Mouse (Mus musculus): ENCODE measurements around the gene Akr1d1. TPM values are rescaled to one million over a fixed set of nuclear protein-coding genes. Genes with fewer than 3 reads are reported as not detected.
A peak's percentile ranks its signal among the peaks of the same experiment; 100 is the strongest.

Gene Akr1d1
- polyA plus RNA-seq, 1 experiment from 2014 or later: not detected

- Histone ChIP-seq H3K4me3 (no peak overlapping the region), H3K4me2 (no peak overlapping the region), H3K36me3 (no peaks in the 10 kb centered on the region), H3K27ac (ENCODE audit: poor library complexity, severe bottlenecking) (no peak overlapping the region), H3K4me1 (replicated peaks) (peaks cover 4% of the 10 kb centered on the region), H3K9me3 (replicated peaks) (no peaks in the 10 kb centered on the region), H3K27me3 (replicated peaks) (no peaks in the 10 kb centered on the region), H3K9ac (no peak overlapping the region)
- ATAC-seq (ENCODE audit: insufficient number of reproducible peaks, low FRiP score): no peak
Observed at GRCm38 (mm10) chr6:37598033-37598432, 68.1 kb downstream of the Akr1d1 start.

GRCm38 (mm10) chr6:37600976-37601498 lies 71.1 kb downstream of the Akr1d1 start:
- H3K9me3 ChIP-seq (replicated peaks): no peaks in the 10 kb centered on the region
- H3K9ac ChIP-seq: no peak overlapping the region
- no peak for ATAC-seq (ENCODE audit: insufficient number of reproducible peaks, low FRiP score)
- no peaks in the 10 kb centered on the region for H3K27me3 ChIP-seq (replicated peaks)
- H3K36me3 ChIP-seq: no peaks in the 10 kb centered on the region
- H3K4me2 ChIP-seq: no peak overlapping the region
- H3K4me1 ChIP-seq (replicated peaks): no peaks in the 10 kb centered on the region
- H3K27ac ChIP-seq (ENCODE audit: poor library complexity, severe bottlenecking): no peak overlapping the region
- H3K4me3 ChIP-seq: no peak overlapping the region
- WGBS: 82% methylated on average over 7 of the region's 7 CpGs

GRCm38 (mm10) chr6:37602857-37603765 lies 73.1 kb downstream of the Akr1d1 start:
- no peak overlapping the region for H3K4me2 ChIP-seq
- no peak overlapping the region for H3K9ac ChIP-seq
- no peaks in the 10 kb centered on the region for H3K9me3 ChIP-seq (replicated peaks)
- H3K4me3 ChIP-seq: no peak overlapping the region
- H3K36me3 ChIP-seq: no peaks in the 10 kb centered on the region
- H3K27me3 ChIP-seq (replicated peaks): no peaks in the 10 kb centered on the region
- H3K4me1 ChIP-seq (replicated peaks): peaks cover 7% of the 10 kb centered on the region; the same call in 1 of the 2 replicates
- H3K27ac ChIP-seq (ENCODE audit: poor library complexity, severe bottlenecking): peak overlapping the region; percentile 62; the same call in 1 of the 2 replicates
- WGBS: 50% methylated on average over 9 of the region's 9 CpGs
- ATAC-seq (ENCODE audit: insufficient number of reproducible peaks, low FRiP score): no peak

GRCm38 (mm10) chr6:37604178-37604883 lies 74.4 kb downstream of the Akr1d1 start:
- no peak for ATAC-seq (ENCODE audit: insufficient number of reproducible peaks, low FRiP score)
- Histone ChIP-seq H3K36me3 (no peaks in the 10 kb centered on the region), H3K27me3 (replicated peaks) (no peaks in the 10 kb centered on the region), H3K4me2 (no peak overlapping the region), H3K4me3 (no peak overlapping the region), H3K9ac (no peak overlapping the region), H3K9me3 (replicated peaks) (no peaks in the 10 kb centered on the region), H3K4me1 (replicated peaks) (peaks cover 7% of the 10 kb centered on the region; the same call in 1 of the 2 replicates), H3K27ac (ENCODE audit: poor library complexity, severe bottlenecking) (no peak overlapping the region)
- 76% methylated on average over 4 of the region's 4 CpGs for WGBS

- no peak for ATAC-seq (ENCODE audit: insufficient number of reproducible peaks, low FRiP score)
- 63% methylated on average over 5 of the region's 5 CpGs for WGBS
Observed at GRCm38 (mm10) chr6:37604884-37605269, 74.9 kb downstream of the Akr1d1 start.

GRCm38 (mm10) chr6:37607511-37608289 lies 77.7 kb downstream of the Akr1d1 start:
- WGBS: 44% methylated on average over 3 of the region's 3 CpGs
- no peak for ATAC-seq (ENCODE audit: insufficient number of reproducible peaks, low FRiP score)

More at GRCm38 (mm10) chr6:37604884-37605269, 74.9 kb downstream of the Akr1d1 start:
- Histone ChIP-seq H3K9me3 (replicated peaks) (no peaks in the 10 kb centered on the region), H3K4me1 (replicated peaks) (peaks cover 7% of the 10 kb centered on the region; the same call in 1 of the 2 replicates), H3K36me3 (no peaks in the 10 kb centered on the region), H3K4me2 (no peak overlapping the region), H3K27ac (ENCODE audit: poor library complexity, severe bottlenecking) (no peak overlapping the region), H3K27me3 (replicated peaks) (no peaks in the 10 kb centered on the region), H3K4me3 (no peak overlapping the region), H3K9ac (no peak overlapping the region)

GRCm38 (mm10) chr6:37612603-37613284 lies 82.8 kb downstream of the Akr1d1 start:
- no peak overlapping the region for H3K9ac ChIP-seq
- H3K4me1 ChIP-seq (replicated peaks): peaks cover 10% of the 10 kb centered on the region; the same call in 1 of the 2 replicates
- no peaks in the 10 kb centered on the region for H3K27me3 ChIP-seq (replicated peaks)
- H3K27ac ChIP-seq (ENCODE audit: poor library complexity, severe bottlenecking): no peak overlapping the region
- 0 out of 2 replicates have a peak, but pooled peaks cover 5% of the 10 kb centered on the region for H3K9me3 ChIP-seq (replicated peaks)
- no peak overlapping the region for H3K4me2 ChIP-seq
- ATAC-seq (ENCODE audit: insufficient number of reproducible peaks, low FRiP score): no peak; the same call in 1 of the 2 replicates
- H3K4me3 ChIP-seq: no peak overlapping the region
- WGBS: 67% methylated on average over 6 of the region's 6 CpGs
- no peaks in the 10 kb centered on the region for H3K36me3 ChIP-seq

More at GRCm38 (mm10) chr6:37607511-37608289, 77.7 kb downstream of the Akr1d1 start:
- no peaks in the 10 kb centered on the region for H3K36me3 ChIP-seq
- no peaks in the 10 kb centered on the region for H3K27me3 ChIP-seq (replicated peaks)
- H3K9me3 ChIP-seq (replicated peaks): 0 out of 2 replicates have a peak, but pooled peaks cover 5% of the 10 kb centered on the region
- H3K4me1 ChIP-seq (replicated peaks): peaks cover 10% of the 10 kb centered on the region; the same call in 1 of the 2 replicates
- H3K27ac ChIP-seq (ENCODE audit: poor library complexity, severe bottlenecking): peak overlapping the region; percentile 16
- no peak overlapping the region for H3K4me3 ChIP-seq
- no peak overlapping the region for H3K4me2 ChIP-seq
- H3K9ac ChIP-seq: no peak overlapping the region

- Histone ChIP-seq H3K27ac (ENCODE audit: poor library complexity, severe bottlenecking) (no peak overlapping the region), H3K4me1 (replicated peaks) (peaks cover 7% of the 10 kb centered on the region; the same call in 1 of the 2 replicates), H3K9ac (no peak overlapping the region), H3K36me3 (no peaks in the 10 kb centered on the region), H3K4me2 (no peak overlapping the region), H3K27me3 (replicated peaks) (no peaks in the 10 kb centered on the region), H3K9me3 (replicated peaks) (0 out of 2 replicates have a peak, but pooled peaks cover 3% of the 10 kb centered on the region), H3K4me3 (no peak overlapping the region)
- 88% methylated on average over 2 of the region's 2 CpGs for WGBS
- no peak for ATAC-seq (ENCODE audit: insufficient number of reproducible peaks, low FRiP score)
Observed at GRCm38 (mm10) chr6:37615490-37615889, 85.5 kb downstream of the Akr1d1 start.

GRCm38 (mm10) chr6:37616136-37616535 lies 86.2 kb downstream of the Akr1d1 start:
- Histone ChIP-seq H3K9ac (no peak overlapping the region), H3K27me3 (replicated peaks) (no peaks in the 10 kb centered on the region), H3K9me3 (replicated peaks) (no peaks in the 10 kb centered on the region), H3K4me2 (no peak overlapping the region), H3K4me3 (no peak overlapping the region), H3K36me3 (no peaks in the 10 kb centered on the region), H3K27ac (ENCODE audit: poor library complexity, severe bottlenecking) (no peak overlapping the region), H3K4me1 (replicated peaks) (peaks cover 7% of the 10 kb centered on the region; the same call in 1 of the 2 replicates)
- ATAC-seq (ENCODE audit: insufficient number of reproducible peaks, low FRiP score): no peak
- 89% methylated on average over 7 of the region's 7 CpGs for WGBS

- WGBS: 54% methylated on average over 10 of the region's 10 CpGs
- H3K36me3 ChIP-seq: no peaks in the 10 kb centered on the region
- H3K4me3 ChIP-seq: no peak overlapping the region
- no peak overlapping the region for H3K4me2 ChIP-seq
- no peak overlapping the region for H3K9ac ChIP-seq
- H3K4me1 ChIP-seq (replicated peaks): peaks cover 8% of the 10 kb centered on the region; the same call in 1 of the 2 replicates
- H3K27ac ChIP-seq (ENCODE audit: poor library complexity, severe bottlenecking): no peak overlapping the region
- no peaks in the 10 kb centered on the region for H3K9me3 ChIP-seq (replicated peaks)
- no peak for ATAC-seq (ENCODE audit: insufficient number of reproducible peaks, low FRiP score)
- H3K27me3 ChIP-seq (replicated peaks): no peaks in the 10 kb centered on the region
Observed at GRCm38 (mm10) chr6:37617431-37618011, 87.5 kb downstream of the Akr1d1 start.

All from heart, embryonic 12.5 days (tissue).